Mouse (Mus musculus) WW6 (cell line): Measurements from ENCODE around the gene Blcap.
"Not testable (repeated sequence)": the region's sequence is repeated elsewhere in the genome, so short reads cannot be mapped to it uniquely, and the experiment has no call there.

ENCODE experiments used
- DNase-seq: peaks from one replicate; pipeline ENCODE4 v3.0.0-alpha.2; 2013; ENCODE audit warnings: low read depth, low spot score

Blcap gene

GRCm38 (mm10) chr2:157571224-157571832 lies at the start of gene Blcap:
Gene Blcap, minus strand, starts transcription at chr2:157571274.
- no peak for DNase-seq

DNA sequence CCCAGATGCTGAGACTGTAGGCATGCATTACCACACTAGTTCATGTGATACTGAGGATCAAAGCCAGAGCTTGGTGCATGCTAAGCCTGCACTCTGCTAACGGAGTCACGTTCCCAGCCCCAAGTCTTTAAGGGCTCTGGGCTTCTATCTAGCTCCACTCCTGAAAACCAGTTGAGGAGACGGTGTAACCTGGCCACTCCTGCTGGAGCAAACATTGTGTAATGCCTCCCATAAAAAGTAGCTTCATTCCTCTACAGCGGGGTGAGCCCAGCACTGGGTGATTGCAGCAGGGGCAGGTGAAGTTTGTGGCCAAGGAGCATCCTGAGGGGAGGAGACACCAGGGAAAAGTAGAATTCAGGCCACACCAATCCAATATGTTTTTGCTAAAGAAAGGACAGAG lies 47.3 kb upstream of the Blcap start:
- DNase-seq: no peak

DNA sequence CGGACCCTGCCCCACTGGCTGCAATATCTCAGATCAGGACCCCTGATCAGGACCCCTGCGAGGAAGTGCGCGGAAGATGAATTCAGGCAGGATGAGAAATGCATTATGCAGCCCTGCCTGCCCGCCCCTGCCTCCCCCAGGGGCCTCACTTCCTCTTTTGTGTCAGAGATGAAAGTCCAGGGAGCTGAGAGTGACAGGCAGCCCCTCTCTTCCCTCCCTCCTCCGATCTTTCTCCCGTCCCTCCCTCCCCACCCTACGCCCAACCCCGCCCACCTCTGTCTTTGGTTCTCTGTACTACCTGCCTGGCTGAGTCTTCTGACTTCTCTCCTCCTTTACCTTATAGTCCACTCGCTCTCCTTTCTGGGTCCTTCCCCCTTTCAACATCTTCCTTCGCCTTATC lies 42.9 kb upstream of the Blcap start:
- no peak for DNase-seq

DNA sequence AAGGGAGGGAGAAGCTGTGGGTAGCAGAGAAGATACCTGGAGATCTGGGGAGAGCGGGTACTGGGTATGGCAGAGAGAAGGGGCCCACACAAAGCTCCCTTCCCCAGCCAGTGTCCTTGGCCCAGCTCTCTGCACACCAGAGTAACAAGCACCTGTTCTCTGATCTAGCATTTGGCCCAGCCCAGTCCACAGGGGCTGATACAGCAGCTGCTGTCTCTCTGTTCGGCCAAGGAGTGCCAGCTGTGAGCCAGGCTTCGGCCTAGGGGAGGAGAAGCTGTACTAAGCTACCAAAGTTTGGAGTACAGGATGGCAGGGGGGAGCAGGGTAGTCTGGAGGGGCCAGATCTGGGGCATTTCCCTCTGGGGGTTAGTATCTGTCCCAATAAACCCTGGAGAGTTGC lies 40.7 kb upstream of the Blcap start:
- DNase-seq: no peak

DNA sequence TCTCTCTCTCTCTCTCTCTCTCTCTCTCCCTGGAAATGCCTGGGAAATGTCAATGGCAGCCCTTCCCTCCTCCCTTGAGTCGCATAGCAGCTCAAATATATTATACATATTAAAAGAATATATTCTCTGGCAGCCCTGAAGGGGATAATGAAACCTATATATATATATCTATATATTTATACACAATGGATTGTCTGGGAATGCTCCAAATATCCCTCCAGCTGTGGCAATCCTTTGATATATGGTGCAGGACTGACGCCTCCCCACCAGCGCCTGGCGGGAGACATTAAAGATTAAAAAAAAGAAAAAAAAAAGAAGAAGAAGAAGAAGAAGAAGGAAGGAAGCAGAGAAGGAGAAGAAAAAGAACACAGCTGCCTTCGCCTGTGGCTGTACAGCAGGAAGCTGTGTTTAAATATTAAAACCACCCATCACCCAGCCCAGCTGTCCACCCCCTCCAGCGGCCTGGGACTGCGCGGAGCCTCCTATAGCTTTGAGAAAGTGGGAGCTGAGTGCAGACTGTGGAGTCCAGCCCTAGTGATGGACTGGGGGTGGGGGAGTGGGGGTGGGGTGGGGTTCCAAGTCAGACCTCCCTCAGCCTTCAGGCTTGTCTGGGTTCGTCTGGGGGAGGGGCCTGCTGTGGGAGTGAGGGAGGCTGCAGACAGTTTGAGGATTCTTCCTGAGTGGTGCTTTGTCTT lies 36.6 kb upstream of the Blcap start:
- no peak for DNase-seq

- peak; percentile 45 for DNase-seq
Measured at GRCm38 (mm10) chr2:157605025-157605675, 34.1 kb upstream of the Blcap start.

- DNase-seq: no peak
Measured at GRCm38 (mm10) chr2:157601435-157601839, 30.4 kb upstream of the Blcap start.

- peak; percentile 68 for DNase-seq
Measured at GRCm38 (mm10) chr2:157596876-157597566, 25.9 kb upstream of the Blcap start.

DNA sequence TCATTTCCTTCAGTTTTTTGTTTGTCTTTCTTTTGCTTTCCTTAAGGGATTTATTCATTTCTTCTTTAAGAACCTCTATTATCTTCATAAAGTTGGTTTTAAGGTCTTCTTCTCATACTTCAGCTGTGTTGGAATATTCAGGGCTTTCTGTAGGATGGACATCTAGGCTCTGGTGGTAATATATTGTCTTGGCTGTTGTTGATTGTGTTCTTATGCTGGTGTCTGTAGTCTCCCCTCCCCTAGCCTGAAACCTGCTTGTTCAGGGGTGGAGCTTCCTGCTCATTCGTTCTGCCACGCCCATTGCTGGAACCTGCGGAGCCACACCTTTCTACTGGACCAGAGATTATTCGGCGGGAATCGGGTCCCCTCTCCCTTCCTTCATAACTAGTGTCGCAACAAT lies 14.3 kb upstream of the Blcap start:
- not testable (repeated sequence) for DNase-seq

- no peak for DNase-seq
Measured at GRCm38 (mm10) chr2:157572786-157573185, 1.7 kb upstream of the Blcap start.

GRCm38 (mm10) chr2:157569796-157570485 lies 1.1 kb downstream of the Blcap start:
- DNase-seq: no peak

DNA sequence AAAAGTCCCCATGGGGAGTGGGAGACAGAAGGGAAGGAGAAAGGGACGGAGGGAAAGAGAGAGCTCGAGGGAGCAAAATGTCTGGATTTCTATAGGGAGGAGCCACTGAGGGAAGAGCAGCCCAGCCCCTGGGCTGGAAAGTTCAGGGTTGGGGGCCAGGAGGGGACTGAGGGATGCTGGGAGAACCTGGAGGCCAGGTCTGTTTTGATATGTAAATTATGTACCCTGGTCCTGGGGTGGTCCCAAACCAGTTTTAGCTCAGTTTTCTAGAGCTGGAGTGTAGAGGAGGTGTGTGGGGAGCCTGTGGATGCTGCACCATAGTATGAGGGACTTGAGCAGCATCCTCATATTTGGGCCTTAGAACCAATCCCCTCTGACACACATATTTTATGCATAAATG lies 2.2 kb downstream of the Blcap start:
- DNase-seq: no peak

DNA sequence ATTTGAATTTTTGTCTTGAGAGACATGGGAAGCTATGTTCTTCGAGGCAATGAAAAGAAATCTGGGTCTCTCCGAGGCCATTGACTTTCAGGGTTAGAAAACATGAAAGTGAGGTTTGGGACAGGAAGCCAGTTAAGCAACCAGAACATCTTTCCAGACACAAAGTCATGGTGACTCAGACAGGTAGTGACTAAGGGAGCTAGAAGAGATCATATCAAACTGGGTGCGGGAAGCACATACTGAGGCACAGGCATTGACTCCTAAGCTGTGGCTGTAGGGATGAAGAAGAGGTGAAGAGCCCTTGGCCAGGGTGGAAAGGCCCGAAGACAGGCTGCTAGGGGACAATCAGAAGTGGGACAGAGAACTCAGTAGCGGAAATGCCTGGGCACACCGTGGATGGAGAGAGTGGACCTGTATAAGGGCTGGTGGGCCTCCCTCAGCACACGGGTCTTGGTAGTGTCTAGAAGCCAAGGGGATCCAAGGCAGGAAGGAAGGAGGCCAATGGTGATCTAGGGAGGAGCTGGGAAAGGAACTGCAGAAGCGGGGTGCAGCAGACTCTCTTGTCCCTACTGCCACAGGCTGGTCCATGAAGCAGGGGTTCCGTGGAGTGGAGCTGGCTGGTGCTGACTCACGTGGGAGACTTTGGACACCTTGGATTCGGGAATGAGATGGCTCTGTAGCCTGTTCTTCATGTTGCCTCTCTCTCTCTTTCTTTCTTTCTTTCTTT lies 3.7 kb downstream of the Blcap start:
- no peak for DNase-seq

GRCm38 (mm10) chr2:157566260-157566952 lies 4.7 kb downstream of the Blcap start:
- DNase-seq: no peak

- no peak for DNase-seq
Measured at GRCm38 (mm10) chr2:157565898-157566259, 5.2 kb downstream of the Blcap start.

DNA sequence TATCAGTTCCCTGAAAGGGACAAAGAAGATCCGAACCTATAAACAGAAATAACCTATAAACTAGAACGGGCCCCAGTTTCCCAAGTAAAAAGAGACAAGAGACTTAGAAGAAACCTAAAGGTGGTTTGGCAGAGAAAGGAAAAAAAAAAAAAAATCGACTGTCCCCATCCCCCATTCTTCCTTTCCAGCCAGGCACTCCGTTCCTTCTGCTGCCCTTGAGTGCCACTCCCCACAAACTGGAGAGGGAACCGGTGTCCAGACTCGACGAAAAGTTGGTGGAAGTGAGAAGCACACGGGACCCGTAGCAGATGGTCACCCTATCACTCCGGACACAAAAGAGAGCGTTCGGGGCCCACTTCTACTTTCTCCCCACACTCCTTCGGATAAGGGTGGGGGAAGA lies 5.6 kb downstream of the Blcap start:
- DNase-seq: no peak

DNA sequence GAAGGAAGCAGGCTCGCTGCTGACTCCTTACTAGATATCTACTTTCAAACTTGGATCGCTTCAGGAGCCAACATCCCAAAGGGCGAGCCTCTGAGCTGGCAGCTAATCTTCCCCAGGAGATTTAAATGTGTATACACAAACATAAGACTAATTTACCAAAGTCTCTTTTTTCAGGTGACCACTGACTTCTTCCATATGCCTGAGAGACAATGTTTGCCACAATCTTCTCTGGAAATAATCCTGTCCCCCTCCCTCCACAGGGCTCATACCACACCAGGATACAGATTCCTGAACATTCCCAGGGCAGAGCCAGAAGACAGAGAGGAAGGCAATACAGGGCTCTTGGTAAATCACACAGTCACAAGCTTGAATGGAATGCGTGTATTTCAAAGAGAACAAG lies 6.4 kb downstream of the Blcap start:
- DNase-seq: no peak

DNA sequence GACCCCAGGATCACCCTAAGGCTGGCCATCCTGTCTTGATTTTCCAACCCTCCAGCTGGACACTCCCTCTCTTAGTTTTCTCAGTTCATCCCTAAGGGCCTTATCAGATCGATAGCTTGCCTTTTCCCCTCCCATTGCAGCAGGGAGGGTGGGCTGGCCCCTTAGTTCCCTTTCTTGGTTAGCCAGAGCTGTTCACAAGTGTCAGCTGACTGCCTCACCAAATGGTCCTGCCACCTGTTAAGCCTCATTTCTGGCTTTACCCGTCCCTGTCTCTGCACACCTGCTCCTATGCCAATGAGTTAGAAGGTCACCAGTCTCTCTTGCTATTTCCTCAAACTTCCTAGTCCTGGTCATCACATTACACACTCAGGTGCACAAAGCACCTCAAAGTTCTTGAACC lies 8.0 kb downstream of the Blcap start:
- no peak for DNase-seq

GRCm38 (mm10) chr2:157561165-157561836 lies 9.8 kb downstream of the Blcap start:
- DNase-seq: no peak

GRCm38 (mm10) chr2:157560302-157560701 lies 10.8 kb downstream of the Blcap start:
- DNase-seq: no peak
